Mouse (Mus musculus) lung, adult 2 months (tissue): ENCODE results near the gene Cfap70. TPM values are rescaled to one million over a fixed set of nuclear protein-coding genes. Genes with fewer than 3 reads are reported as not detected.
A peak's percentile ranks its signal among the peaks of the same experiment; 100 is the strongest.

ENCODE experiments used
- DNase-seq: peaks from one replicate; pipeline ENCODE4 v3.0.0; 2022
- H3K4me1 ChIP-seq: fragments of 200-500 bp; 2 replicates; pipeline ENCODE4 v1.6.1; 2011; ENCODE audit warnings: low read length; ENCODE audit not compliant: control insufficient read depth, insufficient read depth
- H3K4me3 ChIP-seq: fragments of 200-500 bp; replicated peaks from 2 replicates; pipeline ENCODE3; 2011; ENCODE audit warnings: low read depth, mild to moderate bottlenecking, control low read depth, low read length; ENCODE audit errors: extremely low read depth
- CTCF ChIP-seq: fragments of 200-500 bp; IDR thresholded peaks from 2 replicates; pipeline ENCODE4 v1.5.1; 2011; ENCODE audit warnings: mild to moderate bottlenecking, low read length, control low read depth; ENCODE audit not compliant: insufficient read depth
- POLR2A ChIP-seq: fragments of 200-500 bp; IDR thresholded peaks from 2 replicates; pipeline ENCODE4 v1.6.1; 2011; ENCODE audit warnings: low read depth, mild to moderate bottlenecking, control low read depth, low read length, borderline replicate concordance; ENCODE audit errors: extremely low read depth
- WGBS: fragments of 180-500 bp; shearing (Covaris S2); methylation state at CpG from one replicate; pipeline ENCODE4 v1.1.7; 2018; 5-methylcytosine and 5-hydroxymethylcytosine counted together
- polyA plus RNA-seq: library from polyadenylated mRNA; depleted of rRNA; stranded (reverse); fragments of >200 nt; gene quantifications from 2 replicates; pipeline ENCODE4 v1.2.3, GENCODE M21; 2012; rRNA removed

The Cfap70 gene
- polyA plus RNA-seq, result 1.4 and 1.7 TPM in 2 replicates

DNA sequence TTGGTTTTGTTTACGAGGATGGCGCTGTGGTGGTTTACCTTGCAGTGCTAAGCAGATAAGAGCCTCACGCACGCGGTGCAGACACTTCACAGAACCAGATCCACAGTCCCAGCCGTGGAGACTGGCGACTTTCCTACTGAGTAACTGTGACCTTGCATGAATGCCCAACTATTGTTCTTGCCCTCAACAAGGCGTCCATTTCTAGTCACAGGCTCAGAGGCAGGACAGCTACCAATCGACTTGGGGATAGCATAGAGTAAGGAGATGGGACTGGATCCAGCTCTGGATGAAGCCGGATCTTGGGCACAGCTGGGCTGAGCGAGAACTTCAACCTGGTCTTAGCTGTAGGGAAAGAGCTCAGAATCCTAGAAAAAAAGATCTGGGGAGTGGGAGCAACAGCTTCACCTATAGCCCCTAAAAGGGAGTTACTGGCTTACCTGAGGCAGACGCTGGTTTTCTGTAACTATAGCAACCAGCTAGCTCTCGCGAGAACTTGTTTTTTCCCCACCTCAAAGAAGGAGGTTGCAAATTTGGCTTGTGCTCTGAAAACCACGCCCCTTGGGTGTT lies at the start of gene Cfap70:
TSS of gene Cfap70 (minus strand) at position 462 of the 567 bp plus-strand sequence.
- Histone ChIP-seq H3K4me3 (peak within 1 kb of the TSS; percentile 20), H3K4me1 (no peaks in the 10 kb centered on the region)
- DNase-seq, result peak; percentile 40
- WGBS, result 3% methylated on average over 15 of the region's 15 CpGs
- TF ChIP-seq POLR2A (no peak), CTCF (no peak)

GRCm38 (mm10) chr14:20499982-20500381 lies 48.0 kb upstream of the Cfap70 start:
- 85% methylated on average over 3 of the region's 3 CpGs for WGBS
- H3K4me3 ChIP-seq, result no peak overlapping the region
- TF ChIP-seq POLR2A (no peak), CTCF (no peak)
- DNase-seq, result no peak
- H3K4me1 ChIP-seq, result peaks cover 4% of the 10 kb centered on the region; the same call in 1 of the 2 replicates

DNA sequence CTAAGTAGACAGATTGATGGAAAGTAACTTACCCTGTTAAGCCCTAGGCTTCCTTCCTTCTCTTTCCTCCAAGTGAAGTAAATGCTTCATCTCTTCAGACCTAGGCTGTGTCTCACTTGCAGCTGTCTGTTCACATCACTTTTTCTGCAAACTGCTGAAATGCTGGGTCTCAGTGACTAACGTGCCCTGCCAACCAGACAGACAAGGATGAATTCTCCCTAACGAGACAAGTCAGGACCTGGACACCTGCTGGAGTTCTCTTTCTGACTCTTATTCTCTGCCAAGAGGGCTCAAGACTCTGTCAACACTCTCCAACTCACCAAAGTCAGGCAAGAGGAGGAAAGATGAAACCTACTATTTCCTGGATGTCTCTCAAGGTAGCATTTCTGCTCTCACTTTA lies 44.6 kb upstream of the Cfap70 start, which contains the start of gene Mss51:
TSS of gene Mss51 (minus strand) at position 299 of the 400 bp plus-strand sequence.
- Histone ChIP-seq H3K4me1 (no peaks in the 10 kb centered on the region), H3K4me3 (no peak within 1 kb of the TSS)
- DNase-seq, result no peak
- no peak for TF ChIP-seq CTCF
- 74% methylated on average over 2 of the region's 2 CpGs for WGBS

DNA sequence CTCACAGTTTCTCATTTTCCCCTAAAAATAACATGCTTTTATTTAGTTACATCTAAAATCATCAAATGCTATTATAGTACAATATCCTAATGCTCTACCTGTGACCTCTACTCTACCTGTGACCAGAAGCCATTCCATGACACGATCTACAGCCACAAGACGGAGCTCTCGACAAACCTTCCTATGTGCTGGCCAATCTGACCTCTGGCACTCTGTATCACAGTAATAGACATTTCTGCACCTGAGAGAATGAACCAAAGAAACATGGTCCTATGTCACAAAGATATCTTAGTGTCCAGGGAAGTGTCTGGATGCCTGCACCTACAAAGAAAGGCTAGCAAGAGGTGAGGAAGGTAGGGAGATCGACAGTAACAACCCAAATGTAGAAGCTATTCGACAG lies 34.0 kb upstream of the Cfap70 start:
- TF ChIP-seq POLR2A (no peak), CTCF (no peak)
- WGBS, result 95% methylated on average over 5 of the region's 5 CpGs

GRCm38 (mm10) chr14:20482051-20482751 lies 30.2 kb upstream of the Cfap70 start:
- no peak for DNase-seq
- 73% methylated on average over 7 of the region's 7 CpGs for WGBS
- TF ChIP-seq CTCF, result no peak
- no peak for TF ChIP-seq POLR2A

More for the DNA sequence above, 34.0 kb upstream of the Cfap70 start:
- Histone ChIP-seq H3K4me1 (no peaks in the 10 kb centered on the region), H3K4me3 (no peak overlapping the region)
- no peak for DNase-seq

DNA sequence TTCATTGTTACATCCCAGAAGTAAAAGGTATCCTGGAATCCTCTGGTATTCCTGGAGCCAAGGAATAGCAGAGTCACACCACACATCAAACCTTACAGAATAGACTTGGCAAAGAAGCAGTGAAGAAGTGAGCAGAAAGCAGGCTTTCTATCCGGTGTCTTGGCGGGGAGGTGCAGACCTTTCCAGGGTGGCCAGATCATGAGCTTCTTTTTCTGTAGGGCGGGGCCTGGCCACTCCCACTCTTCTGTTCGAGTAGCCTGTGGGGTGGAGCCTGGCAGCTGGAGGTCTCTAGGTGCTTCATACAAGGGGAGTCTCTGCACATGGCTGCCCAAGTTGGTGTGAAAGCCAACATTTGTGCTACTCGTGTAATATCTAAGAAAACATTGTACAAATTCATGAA lies 29.2 kb upstream of the Cfap70 start:
- WGBS, result 30% methylated on average over 5 of the region's 5 CpGs
- TF ChIP-seq POLR2A (no peak), CTCF (no peak)
- no peak overlapping the region for H3K4me3 ChIP-seq
- peaks cover 5% of the 10 kb centered on the region for H3K4me1 ChIP-seq
- peak; percentile 28 for DNase-seq

More at GRCm38 (mm10) chr14:20482051-20482751, 30.2 kb upstream of the Cfap70 start:
- Histone ChIP-seq H3K4me3 (no peak overlapping the region), H3K4me1 (peaks cover 5% of the 10 kb centered on the region)

DNA sequence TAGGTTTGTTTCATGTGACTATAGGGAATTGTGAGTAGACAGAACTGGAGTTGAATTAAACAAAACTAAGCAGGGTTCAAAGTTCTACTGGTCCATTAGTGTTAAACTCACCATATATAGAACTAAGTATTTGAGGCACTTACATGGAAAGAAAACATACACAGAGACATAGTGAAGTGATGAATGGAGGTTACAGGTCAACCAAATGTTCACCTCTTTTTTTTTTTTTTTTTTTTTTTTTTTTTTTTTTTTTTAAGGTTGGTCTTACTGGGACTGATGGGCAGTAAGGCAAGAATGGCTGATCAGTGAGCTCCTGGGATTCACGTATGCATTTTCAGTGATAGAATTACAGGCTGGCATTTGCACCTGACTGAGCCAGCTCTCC lies 28.2 kb upstream of the Cfap70 start:
- 75% methylated on average over 1 of the region's 1 CpGs for WGBS
- DNase-seq, result no peak

DNA sequence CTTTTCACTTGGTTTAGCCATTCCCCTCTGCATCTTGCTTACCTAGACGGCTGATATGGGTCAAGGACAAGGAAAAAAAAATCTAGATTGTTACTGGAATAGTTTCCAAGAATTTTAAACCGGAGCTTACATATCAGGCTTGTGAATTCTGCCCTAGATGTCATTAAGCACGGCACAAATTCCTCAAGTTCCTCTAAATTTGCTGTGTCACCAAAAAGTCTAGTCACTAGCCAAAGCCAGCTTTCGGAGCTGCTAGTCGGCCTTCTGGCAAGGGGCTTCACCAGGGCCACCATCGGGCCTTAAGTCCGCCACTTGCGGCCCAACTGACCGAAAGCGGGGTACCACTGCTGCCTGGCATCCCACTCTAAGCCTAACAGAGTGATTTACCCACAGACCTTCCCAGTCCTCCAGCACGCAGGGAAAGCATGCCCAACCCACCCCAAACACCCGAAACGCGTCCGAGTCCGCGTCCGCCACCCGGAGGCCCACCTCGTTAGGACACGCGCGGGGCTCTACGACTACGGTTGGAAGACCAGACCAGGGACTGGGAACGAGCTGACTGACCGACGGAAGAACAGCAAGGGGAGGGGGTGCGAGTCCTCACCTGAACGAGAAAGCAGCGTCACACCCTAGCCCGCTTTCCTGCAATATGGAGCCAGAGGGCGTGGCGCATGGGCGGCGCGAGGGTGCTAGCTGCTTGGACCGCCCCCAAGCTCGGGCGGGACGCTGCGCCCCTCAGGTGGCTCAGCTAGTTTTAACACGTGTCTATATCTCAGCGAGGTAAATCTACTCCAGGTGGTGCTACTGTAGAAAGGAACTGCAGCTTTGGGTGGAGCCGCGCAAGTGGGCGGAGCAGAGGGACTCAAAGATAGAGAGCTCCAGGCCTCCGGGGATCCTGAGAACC lies 27.5 kb upstream of the Cfap70 start, which contains the start of gene Anxa7:
TSS of gene Anxa7 (minus strand) at position 843 of the 904 bp plus-strand sequence.
- H3K4me3 ChIP-seq, result peak within 1 kb of the TSS; percentile 91
- under 1% methylated on average over 48 of the region's 48 CpGs for WGBS
- DNase-seq, result peak; percentile 87
- no peak for TF ChIP-seq CTCF
- peak; percentile 95; the same call in 1 of the 2 replicates for TF ChIP-seq POLR2A
- peaks cover 5% of the 10 kb centered on the region for H3K4me1 ChIP-seq

More for the DNA sequence above, 28.2 kb upstream of the Cfap70 start:
- peaks cover 5% of the 10 kb centered on the region for H3K4me1 ChIP-seq
- H3K4me3 ChIP-seq, result peak overlapping the region; percentile 91
- TF ChIP-seq POLR2A, result no peak
- TF ChIP-seq CTCF, result no peak

DNA sequence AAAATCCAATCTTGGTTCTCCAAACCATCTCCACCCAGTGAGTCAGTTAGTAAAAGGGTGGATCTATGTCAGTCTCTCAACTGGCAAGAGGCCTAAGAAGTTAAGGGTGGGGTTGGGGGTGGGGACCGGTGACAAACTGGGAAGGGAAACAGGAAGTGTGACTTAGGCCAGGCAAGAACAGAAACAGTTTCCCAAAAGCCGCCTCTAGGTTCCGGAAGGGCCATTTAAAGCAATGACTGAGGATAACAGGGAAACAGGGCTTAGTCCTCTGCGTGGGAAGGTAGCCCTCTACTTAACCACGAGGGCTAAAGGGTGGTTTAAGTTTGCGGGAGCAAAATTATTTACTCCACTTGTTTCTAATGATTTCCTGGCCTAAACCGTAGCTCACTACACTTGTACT lies 26.8 kb upstream of the Cfap70 start:
- peak overlapping the region; percentile 91 for H3K4me3 ChIP-seq
- no peak for TF ChIP-seq CTCF
- no peak for TF ChIP-seq POLR2A
- peaks cover 5% of the 10 kb centered on the region for H3K4me1 ChIP-seq
- WGBS, result 1% methylated on average over 7 of the region's 7 CpGs
- DNase-seq, result peak; percentile 53
